Mouse (Mus musculus): ENCODE results near the gene Lrfn4.

Lrfn4 gene

GRCm38 (mm10) chr19:4569356-4570236, 45.9 kb downstream of the Lrfn4 start:
- no peak for DNase-seq (ENCODE audit: extremely low spot score)

GRCm38 (mm10) chr19:4568832-4569231, 46.6 kb downstream of the Lrfn4 start:
- no peak for DNase-seq (ENCODE audit: extremely low spot score)

- no peak for DNase-seq (ENCODE audit: extremely low spot score)
These were observed 47.8 kb downstream of the Lrfn4 start for GRCm38 (mm10) chr19:4567665-4568064.

- DNase-seq (ENCODE audit: extremely low spot score), result no peak
These were observed 48.6 kb downstream of the Lrfn4 start for GRCm38 (mm10) chr19:4566880-4567279.

GRCm38 (mm10) chr19:4565678-4566077, 49.8 kb downstream of the Lrfn4 start:
- DNase-seq (ENCODE audit: extremely low spot score), result no peak
